Mouse (Mus musculus): ENCODE measurements around the gene Ppp1r13b. TPM values are rescaled to one million over a fixed set of nuclear protein-coding genes. Genes with fewer than 3 reads are reported as not detected.
A peak's percentile ranks its signal among the peaks of the same experiment; 100 is the strongest.

Ppp1r13b gene
- total RNA-seq, 2 experiments from 2014 or later = 21.1 to 21.5 TPM

DNA sequence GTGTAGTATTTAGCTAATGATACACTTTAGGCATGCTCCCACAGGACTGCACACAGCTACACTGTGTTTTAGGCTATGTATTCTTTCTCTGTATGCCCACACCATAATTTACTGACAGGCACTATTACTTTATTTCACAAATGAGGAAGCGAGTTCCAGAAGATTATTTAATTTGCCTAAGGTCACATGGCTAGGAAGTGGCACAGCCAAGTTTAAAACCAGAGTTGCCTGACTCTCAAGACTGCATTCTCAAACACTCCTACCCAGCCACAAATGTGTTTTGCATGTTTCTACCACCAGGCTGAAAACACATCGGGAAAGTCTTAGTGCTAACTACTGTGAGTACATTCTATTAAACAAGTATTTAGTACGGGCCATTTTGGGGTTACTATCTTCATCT lies 18.7 kb downstream of the Ppp1r13b start:
- intact Hi-C loops (cut with DNase I) = no loop called here
- no peak for DNase-seq

DNA sequence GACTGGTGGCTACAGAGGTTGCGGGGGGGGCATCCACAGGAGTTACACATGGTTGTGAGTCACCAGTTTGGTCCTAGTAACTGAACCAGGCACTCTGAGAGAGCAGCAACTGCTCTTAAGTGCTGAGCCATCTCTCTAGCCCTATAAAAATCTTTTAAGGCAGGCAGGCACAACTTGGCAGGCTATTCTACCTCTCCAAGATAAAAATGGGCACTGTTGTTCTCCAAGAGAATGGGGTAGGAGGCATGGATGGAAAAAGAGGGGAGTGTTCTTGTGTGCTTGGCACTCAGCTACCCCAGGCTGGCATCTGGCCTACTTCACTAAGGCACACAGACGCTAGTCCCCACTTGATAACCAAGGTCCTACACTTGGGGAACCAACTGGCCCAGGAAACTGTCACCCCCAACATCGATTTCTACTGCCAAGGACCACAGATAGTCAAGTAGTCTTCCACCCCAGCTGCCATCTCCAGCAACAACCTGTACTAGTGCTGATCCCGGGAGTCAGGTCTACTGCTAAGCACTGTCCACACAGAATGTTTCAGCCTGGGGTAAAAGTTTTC lies 19.5 kb downstream of the Ppp1r13b start:
- no peak for DNase-seq
- intact Hi-C loops (cut with DNase I) = no loop called here

DNA sequence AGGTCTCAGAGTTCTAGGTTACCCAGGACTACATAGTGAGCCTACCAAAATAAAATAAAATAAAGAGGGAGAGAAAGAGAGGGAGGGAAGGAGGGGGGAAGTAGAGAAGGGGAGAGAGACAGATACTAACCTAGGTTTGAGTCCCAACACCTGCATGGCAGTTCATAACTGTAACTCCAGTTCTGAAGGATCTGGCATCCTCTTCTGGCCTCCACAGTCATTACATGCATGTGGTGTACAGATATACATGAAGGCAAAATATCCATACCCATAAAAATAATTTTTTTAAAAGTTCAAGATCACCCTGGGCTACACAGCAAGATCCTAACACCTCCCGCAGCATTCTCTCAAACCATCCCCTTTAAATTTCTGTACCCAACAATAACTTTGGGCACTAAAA lies 20.9 kb downstream of the Ppp1r13b start:
- no peak for DNase-seq
- intact Hi-C loops (cut with DNase I) = no loop called here

DNA sequence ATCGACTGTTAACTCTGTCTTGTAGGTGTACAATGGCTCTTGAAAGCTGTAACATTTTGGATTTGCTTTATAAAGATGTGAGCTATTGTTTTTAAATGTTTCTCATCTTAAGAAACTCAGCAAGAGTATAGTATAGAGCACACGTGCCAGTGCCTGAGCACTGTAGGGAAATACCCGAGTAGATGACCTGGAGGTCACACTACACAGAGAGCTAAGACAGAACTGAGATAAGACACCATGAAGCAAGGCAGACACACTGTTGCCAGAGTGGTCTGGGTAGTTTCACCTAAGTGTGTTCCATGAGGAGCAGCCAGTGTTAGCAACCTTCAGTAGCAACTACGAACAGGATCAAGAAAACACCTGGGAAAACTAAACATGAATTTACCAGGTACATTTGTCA lies 25.1 kb downstream of the Ppp1r13b start:
- intact Hi-C loops (cut with DNase I) = no loop called here
- no peak for DNase-seq

DNA sequence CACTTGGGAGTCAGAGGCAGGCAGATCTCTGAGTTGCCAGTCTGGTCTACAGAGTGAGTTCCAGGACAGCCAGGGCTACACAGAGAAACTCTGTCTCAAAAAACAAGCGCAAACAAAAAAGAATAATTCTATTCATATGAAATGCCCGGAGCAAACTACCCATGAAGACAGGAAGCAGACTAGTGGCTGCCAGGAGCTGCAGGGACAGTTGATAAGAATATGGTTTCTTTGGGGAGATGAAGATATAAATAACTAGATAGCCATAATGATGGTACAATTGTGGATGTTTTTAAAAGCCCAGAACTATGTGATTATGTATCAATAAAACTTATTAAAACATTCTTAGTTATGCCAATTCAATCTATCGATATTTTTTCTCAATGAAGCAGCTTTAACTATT lies 25.9 kb downstream of the Ppp1r13b start:
- intact Hi-C loops (cut with DNase I) = no loop called here

DNA sequence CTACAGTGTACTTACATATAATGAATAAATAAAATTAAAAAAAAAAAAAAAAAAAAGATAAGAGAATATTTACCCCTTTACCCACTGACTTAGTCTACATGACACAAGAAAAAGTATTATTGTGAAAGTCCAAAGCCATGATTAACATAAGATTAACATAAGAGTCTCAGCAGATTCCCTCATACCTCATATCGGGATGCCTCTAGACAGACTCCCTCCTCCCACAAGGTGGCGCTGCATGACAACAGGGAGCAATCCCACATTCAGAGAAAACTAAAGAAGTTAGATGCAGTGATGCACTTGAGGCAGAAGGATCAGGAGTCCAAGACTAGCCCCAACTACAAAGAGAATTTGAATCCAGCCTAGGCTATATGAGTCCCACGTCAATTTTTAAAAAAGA lies 29.7 kb downstream of the Ppp1r13b start:
- intact Hi-C loops (cut with DNase I) = loop anchor here (1.0 to 2.0 kb wide), 2 partner anchors 29 to 68 kb away; no protein-coding TSS in a partner anchor
- peak; percentile 89 to 92 for DNase-seq

More for the DNA sequence above, 25.9 kb downstream of the Ppp1r13b start:
- no peak for DNase-seq

DNA sequence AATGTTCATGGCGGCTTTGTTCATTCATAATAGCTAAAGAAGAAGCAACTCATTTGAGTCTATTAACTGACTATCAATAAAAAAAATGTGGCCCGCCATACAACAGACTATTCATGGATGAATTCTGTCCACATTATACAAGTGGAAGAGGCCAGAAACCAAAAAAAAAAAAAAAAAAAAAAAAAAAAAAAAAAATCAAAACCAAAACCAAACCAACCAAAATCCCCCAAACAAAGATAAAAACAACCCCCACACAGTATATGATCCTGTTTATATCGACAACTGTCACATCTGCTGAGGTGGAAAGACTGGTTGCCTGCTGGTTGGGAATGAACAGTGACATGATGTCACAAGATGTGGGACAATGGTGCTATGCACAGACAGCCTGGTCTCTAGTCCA lies 32.4 kb downstream of the Ppp1r13b start:
- intact Hi-C loops (cut with DNase I) = no loop called here

DNA sequence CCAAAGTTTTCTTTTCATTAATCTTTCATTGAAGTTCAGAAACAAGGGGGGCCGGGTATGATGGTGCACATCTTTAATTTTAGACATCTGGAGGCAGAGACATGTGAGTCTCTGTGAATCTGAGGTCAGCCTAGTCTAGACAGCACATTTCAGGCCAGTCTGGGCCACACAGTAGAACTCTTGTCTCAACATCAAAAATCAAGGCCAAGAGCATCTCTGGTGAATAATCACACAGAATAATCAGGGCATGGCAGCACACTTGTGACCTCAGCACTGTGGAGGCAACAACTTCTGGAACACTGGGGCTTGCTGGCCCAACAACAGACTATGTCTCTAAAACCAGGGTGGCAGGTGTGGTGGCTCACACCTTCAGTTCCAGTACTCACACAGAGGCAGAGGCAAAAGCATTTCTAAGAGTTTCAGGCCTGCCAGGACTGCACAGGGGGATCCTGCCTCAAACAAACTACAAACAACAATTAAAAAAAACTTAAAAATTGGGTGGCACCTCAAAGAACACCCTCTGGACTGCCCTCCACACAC lies 33.2 kb downstream of the Ppp1r13b start:
- no peak for DNase-seq
- intact Hi-C loops (cut with DNase I) = no loop called here

More for the DNA sequence above, 32.4 kb downstream of the Ppp1r13b start:
- no peak for DNase-seq

DNA sequence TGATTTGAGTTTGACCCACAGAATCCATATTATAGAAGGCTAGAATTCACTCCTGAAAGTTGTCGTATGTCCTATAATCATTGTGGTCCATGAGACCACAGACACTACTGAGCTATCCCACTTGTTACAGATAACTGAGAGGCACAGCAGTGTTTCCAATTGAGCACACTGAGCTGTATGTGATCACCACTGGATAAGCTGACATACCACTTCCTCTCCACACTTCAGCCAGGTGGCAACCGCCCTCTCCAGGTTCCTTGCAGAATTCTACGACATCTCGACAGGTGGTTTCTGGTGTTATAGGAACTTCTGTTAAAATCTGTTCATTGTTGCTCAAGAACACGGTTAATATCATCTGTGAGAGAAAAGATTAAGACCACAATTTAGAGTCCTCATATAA lies 35.8 kb downstream of the Ppp1r13b start:
- DNase-seq = no peak
- intact Hi-C loops (cut with DNase I) = no loop called here

DNA sequence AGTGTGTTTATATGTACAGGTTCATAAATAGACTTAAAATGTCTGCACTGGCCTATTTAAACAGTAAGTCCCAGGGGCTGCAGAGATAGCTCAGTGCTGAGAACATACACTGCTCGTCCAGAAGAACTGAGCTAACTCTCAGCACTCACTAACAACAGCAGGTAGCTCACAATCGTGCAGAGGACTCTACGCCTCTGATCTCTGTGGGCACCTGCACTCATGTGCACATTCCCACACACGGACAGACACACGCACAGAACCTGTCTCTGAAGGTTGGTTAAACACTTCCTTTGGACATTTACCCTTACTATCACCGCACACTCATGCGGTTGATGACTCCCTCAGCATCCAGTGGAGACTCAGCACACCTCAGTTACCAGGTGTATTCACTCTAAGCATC lies 37.1 kb downstream of the Ppp1r13b start:
- DNase-seq = no peak
- intact Hi-C loops (cut with DNase I) = no loop called here

DNA sequence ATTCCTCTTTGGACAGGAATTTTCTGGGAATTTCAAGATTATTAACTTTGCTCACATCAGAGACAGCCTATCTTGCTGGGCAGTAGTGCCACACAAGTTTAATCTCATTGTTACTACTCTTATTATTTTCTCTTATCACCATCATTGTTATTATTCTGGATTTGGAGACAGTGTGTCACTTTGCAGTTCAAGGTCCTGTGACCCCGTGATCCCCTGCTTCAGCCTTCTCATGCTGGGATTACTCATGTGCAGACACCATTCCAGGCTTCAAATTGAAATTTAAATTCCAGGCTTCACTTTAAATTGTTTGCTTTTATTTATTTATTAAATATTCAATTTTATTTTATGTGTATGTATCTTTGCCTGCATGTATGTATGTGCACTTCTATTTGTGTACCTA lies 38.1 kb downstream of the Ppp1r13b start:
- intact Hi-C loops (cut with DNase I) = no loop called here
- no peak for DNase-seq

DNA sequence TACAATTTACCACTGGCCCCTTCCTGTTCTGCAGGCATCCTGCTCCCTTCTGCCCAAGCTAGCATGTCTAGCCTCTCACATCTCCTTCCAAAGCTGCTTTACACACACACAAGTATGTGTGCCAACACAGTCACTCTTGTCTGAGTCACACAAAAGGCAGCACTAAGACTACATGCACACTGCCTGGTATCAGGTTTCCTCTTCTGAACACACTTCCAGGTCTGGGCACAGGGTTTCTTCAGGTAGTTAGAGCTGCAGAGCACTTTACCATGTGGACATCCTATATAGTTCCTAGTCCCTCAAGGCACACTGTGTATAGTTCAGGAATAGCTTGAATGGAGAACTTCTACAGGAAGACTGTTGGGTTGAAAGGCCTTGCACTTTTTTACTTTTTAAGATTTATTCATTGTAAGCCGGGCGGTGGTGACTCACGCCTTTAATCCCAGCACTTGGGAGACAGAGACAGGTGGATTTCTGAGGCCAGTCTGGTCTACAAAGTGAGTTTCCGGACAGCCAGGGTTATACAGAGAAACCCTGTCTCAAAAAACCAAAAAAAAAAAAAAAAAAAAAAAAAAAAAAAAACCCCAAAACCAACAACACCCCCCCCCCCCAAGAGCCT lies 43.6 kb downstream of the Ppp1r13b start:
- no peak for DNase-seq
- intact Hi-C loops (cut with DNase I) = no loop called here

DNA sequence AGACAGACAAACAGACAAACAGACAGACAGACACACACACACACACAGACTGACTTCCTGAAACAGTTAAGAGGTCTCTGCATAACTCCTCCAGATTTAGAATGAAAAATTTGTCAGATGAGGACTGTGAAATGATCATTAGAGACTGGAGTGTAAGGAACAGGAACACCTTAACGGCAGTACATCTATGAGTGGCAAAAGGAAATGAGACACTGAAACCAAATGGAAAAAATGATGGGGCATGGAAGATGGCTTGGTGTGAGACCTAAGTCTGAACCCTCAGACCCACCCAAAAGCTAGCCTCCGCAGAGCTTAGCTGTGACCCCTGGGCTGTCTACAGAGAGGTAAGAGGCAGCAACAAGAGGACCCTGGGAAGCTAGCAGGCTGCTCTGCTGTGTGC lies 52.5 kb downstream of the Ppp1r13b start:
- no peak for DNase-seq
- intact Hi-C loops (cut with DNase I) = no loop called here

DNA sequence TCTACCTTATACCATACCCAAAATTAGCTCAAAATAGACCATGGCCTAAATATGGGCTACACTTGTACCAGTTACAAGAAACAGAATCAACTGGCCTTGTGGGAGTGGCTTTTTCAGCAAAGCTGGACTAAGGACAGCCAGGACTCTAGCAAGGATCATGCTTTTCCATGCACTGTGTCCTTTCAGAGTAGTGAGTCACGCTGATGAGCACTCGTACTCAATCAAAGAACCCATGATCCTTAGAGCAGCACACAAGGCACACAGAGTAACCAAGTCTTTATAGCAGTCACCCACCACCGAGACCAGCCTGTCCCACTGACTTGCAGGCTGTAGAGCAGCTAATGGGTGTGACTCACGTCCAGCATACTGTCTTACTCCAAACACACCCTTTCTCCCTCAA lies 54.4 kb downstream of the Ppp1r13b start:
- DNase-seq = no peak
- intact Hi-C loops (cut with DNase I) = no loop called here

DNA sequence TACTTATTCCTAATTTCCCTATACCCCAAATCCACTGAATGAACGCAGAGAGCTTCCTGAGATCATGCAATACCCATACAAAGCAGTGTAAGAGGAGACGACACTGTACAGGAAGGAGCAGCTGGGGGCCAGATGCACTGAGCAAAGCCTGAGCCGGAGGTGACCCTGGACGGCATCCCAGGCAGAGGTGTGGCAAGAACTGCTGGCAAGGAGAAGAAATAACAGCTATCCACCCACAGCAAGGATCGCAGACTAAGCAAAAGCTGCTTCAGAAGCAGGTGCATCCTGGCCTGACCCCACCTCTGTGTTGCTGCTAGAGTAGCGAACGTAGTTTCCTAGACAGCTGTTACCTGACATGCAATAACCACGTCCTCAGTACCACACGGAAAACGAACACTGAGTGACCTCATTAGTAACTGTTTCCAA lies 54.9 kb downstream of the Ppp1r13b start:
- intact Hi-C loops (cut with DNase I) = no loop called here
- DNase-seq = peak; percentile 65 to 66

DNA sequence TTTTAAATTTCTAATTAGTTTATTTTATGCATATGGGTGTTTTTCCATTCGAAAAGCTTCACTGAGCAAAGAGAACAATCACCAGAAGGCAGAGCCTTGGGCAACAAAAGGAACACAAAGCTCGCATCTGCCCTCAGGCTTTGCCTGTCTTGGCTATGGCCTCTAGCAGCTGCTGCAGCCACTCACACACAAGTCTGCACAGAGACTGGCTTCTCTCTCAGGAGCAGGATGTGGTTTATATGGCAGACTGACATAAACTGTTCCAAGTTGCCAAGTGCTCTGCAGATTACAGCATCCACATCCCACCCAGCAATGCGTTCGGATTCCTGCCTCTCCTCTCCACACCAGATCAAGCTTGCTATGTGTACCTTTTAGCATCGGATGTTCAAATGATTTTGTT lies 56.2 kb downstream of the Ppp1r13b start:
- intact Hi-C loops (cut with DNase I) = no loop called here
- DNase-seq = no peak

DNA sequence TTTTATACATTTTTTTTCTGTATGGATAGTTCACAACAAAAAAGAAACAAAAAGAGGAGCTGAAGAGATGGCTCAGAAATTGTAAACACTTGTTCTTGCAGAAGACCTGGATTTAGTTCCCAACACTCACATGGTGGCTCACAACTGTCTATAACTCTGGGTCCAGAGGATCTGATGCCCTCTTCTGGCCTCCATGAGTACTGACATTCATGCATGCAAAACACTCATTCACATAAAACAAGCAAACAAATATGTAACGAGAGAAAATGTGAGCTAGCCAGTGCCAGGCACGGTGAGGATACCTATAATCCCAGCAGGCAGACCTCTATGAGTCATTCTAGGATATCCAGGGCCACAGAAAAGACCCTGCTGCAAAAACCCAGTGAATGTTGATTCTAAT lies 56.7 kb downstream of the Ppp1r13b start:
- DNase-seq = no peak
- intact Hi-C loops (cut with DNase I) = no loop called here

DNA sequence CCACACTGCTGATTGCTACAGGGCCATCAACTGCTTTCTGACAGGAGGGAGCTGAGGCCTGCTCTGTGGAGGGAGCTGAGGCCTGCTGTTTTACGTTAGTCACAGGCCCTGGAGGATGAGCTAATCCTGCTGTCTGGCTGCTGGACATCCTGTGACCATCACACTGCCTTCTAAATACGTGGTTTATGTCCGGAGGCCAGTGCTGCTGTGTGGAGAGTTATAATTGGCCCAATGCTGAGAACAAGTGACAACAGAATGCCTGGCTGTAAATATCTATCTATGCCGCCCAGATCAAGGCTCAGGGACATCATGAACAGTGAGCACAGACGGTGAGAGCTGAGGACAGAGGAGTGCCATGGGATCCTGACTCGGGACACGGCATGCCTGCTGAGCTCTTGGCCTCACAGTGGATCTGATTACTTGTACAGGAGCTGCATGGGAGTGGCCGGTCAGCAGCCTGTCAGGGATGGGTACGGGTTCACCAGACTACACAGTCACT lies 59.6 kb downstream of the Ppp1r13b start:
- peak in 1 of 2 experiments; percentile 13 for DNase-seq
- intact Hi-C loops (cut with DNase I) = no loop called here

DNA sequence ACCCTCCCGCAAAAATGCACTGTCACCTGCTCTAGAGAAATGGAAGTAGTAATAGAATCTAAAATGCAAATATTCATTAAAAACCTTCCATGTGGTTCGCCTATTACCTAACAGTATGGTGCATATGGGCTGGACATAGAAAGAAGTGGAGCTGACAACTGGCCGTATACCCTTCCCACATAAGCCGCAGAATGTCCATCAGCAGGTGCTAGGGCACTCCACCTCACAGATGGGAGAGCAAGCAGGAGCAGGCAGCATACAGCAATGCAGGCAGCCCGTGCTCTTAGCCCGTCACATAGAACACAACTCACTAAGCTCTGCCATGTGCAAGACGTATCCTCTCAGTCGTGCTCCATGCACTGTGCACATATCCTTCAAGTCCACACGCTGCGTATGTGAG lies 61.1 kb downstream of the Ppp1r13b start:
- no peak for DNase-seq
- intact Hi-C loops (cut with DNase I) = no loop called here

DNA sequence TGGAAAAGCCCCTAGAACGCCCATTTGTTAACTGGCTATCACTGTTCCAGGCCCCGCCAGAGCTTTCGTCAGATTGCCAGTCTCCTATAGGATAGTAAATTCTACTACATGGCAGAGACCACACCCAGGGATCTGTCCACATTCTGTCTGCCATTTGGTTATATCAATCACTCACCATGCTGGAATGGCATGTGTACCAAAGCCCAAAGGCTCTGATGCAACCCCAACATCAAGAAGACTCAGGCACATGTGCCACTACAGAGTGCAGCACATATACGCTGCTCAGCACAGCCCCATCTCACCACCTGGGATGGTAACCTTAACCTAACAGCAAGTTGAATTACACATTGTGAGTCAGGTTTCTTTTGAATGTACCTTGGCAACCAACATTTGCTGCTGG lies 62.0 kb downstream of the Ppp1r13b start:
- no peak for DNase-seq
- intact Hi-C loops (cut with DNase I) = no loop called here

DNA sequence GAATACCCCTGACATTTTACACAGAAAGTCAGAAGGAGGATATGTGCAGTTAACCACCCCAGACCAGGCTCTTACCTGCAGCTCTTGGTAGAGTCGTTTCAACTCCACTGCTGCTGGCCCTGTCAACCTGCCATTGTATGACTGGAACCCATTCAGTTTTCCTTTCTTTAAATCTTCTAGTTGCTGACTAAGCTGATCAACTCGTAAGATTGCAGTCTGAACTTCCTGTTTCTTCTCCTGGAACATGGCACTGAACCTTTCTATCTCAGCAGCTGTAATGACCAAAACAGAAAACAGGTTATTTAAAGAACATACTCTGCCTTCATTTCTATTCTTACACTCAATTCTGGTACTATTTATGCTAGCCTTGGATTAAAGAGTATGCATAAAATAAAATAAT lies 64.4 kb downstream of the Ppp1r13b start:
- intact Hi-C loops (cut with DNase I) = no loop called here
- DNase-seq = no peak

All from heart, postnatal 14 days (tissue).